Mouse (Mus musculus) adrenal gland, adult 2 months (tissue): ENCODE data around the gene Fgd2. TPM values are rescaled to one million over a fixed set of nuclear protein-coding genes. Genes with fewer than 3 reads are reported as not detected.
"Not testable (repeated sequence)": the region's sequence is repeated elsewhere in the genome, so short reads cannot be mapped to it uniquely, and the experiment has no call there.

Experiments
- DNase-seq: peaks from one replicate; pipeline ENCODE4 v3.0.0; 2021
- polyA plus RNA-seq: library from polyadenylated mRNA; depleted of rRNA; stranded (reverse); fragments of >200 nt; gene quantifications from 2 replicates; pipeline ENCODE4 v1.2.3, GENCODE M21; 2012
- total RNA-seq, 2 experiments: library from RNA; stranded (reverse); gene quantifications; 2 replicates each; pipeline ENCODE4 v1.2.3; 2021

The Fgd2 gene
- total and polyA plus RNA-seq, 3 experiments: 2.6 to 10.0 (median 3.4) TPM

- DNase-seq: peak; percentile 34
Observed at GRCm38 (mm10) chr17:29336266-29336990, 24.3 kb upstream of the Fgd2 start.

DNA sequence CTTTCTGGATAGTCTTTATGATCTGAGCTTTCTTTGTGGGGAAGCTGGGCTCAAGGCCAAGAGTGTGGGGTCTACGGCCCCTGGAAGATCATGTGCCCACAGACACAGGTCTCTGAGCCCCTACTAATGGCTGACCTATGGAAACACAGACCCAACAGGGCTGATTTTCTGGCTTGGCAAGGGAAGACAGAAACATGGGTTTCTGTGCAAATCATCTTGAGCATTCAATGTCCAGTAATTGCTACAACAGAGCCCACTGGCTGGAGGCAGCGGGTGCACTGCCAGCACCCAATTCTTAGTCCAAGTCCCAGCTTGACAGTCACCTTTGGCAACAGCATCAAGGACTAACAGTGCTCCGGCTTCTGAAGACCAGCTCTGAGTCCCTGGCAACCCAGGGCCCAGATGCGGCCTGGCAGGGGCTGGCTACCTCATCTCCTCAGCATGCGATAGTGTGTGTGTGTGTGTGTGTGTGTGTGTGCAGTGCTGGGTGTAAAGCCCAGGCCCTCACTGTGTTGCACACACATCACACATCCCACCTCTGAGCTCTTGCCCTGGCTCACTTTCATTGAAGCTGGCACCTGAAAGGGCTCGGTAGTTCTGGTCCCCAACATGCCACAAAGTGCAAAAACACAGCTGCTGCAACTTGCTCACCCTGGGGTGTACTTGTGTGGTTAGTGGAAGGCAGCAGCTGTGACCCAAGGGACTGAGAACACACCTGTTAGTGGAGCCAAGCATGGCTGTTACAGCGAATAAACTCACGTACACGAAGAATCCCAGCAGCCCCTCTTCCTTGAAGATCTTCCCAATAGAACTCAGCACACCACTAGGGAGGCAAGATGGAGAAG lies 22.5 kb upstream of the Fgd2 start:
- no peak for DNase-seq

GRCm38 (mm10) chr17:29339170-29339768 lies 21.4 kb upstream of the Fgd2 start:
- peak; percentile 43 for DNase-seq

DNA sequence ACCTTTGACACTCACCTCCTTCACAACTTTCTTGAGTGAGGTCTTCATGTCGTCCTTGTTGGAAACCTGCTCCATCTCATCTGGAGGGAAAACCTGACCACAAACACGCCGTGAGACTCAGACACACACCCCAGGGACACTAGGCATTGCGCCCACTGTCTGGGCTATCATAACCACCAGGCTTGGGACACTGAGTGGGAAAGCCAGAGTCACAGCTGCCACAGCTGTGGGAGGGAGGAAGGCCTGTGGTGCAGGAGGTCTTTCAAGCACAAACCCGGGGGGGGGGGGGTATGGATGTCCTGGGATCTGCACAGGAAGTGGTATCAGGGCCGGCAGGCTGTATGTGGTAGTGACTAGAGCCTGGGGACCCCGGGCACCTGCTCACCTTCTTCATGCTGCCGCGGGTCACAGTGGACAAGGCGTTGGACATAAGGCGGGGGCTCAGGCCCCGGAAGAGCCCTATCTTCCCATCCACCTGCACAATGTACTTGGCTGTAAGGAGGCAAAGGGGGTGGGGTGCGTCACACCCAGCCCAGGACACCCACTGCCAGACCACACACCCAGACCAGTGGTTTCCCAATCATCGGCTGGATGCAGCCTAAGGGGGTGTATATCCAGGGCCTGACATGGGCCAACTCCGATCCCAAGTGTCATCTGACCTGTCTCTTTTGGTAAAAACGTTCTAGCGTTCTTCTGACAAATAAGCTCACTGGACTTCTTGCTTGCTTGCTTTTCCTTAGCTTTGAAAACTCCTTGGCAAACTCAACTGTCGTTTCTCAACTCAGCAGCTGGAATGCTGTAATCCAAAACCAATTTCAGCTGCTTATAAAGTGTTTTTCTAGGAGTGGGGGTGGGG lies 20.1 kb upstream of the Fgd2 start:
- DNase-seq: no peak

DNA sequence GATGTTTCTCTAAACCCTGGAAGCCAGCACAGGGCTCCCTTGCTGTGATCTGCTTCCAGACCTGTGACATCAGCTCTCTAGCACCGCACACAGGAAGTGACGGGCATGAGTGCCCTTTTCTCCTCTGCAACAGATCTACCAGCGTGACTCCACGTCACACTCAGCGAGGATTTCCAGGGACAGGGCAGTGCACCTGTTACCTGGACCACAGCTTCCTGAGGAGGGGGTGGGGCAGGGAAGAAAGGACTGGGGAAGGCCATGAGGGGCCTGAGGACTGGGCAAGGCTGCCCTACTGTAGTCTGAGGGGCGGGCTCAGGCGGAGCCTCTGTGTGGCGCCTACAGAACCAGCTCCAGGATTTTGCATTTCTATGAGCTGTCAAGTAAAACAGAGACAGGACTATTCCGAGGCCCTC lies 19.1 kb upstream of the Fgd2 start:
- no peak for DNase-seq

- DNase-seq: no peak
Observed at GRCm38 (mm10) chr17:29342010-29342910, 18.5 kb upstream of the Fgd2 start.

DNA sequence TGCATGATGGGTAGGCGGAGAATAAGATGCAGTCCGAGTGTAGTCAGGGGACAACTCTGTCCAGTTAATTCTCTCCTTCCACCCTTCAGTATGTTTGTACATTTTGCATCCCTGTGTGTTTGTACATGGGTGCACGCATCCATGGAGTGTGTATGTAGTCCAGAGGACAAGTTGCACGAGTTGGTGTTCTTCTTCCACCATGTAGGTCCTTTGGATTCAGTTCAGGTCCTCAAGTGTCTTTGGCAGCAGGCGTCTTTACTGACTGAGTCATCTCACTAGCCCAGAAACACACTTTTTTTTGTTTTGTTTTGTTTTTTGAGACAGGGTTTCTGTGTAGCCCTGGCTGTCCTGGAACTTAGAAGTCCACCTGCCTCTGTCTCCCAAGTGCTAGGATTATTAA lies 17.5 kb upstream of the Fgd2 start:
- DNase-seq: no peak

DNA sequence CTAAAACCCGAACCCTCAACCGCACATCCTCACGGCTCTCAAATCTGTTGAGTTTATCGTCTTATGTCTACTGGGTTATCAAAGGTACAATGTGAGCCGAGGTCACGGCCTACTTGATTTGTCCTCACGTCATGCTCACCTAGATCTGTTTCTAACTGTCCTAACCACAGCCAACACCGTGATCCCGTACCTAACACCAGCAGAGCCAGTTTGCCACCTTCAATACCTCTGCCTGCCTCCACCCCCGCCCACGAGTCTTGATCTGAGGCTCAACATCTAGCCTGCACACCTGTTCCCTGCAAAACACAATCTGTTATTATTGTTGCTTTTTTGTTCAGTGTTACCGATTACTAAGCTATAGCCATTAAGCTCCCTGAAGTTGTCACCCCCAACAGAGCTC lies 15.4 kb upstream of the Fgd2 start:
- DNase-seq: no peak

GRCm38 (mm10) chr17:29346496-29347125 lies 14.1 kb upstream of the Fgd2 start:
- peak; percentile 40 for DNase-seq

DNA sequence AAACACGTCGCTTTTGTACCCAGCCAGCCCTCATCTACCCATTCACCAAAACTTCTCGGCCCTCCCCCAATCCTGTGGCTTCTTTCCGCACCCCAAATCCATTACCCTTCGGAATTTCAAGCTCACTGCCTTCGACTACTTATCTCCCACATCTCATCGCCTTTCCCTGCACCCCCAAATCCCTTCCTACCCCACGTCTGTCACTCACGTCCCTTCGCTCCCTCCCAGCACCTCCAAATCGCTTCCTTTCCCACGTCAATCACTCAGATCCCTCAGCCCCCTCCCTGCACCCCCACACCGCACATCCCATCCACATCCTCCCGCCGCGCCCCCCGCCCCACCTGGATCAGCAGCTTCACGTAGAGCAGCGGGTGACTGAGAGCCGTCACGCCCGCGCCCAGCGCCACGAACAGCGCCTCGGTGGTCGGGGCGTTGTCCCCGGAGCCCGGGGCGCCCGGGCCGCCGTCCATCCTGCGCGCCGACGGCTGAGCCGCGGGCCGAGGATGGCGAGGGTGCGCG lies 13.5 kb upstream of the Fgd2 start:
- DNase-seq: no peak

DNA sequence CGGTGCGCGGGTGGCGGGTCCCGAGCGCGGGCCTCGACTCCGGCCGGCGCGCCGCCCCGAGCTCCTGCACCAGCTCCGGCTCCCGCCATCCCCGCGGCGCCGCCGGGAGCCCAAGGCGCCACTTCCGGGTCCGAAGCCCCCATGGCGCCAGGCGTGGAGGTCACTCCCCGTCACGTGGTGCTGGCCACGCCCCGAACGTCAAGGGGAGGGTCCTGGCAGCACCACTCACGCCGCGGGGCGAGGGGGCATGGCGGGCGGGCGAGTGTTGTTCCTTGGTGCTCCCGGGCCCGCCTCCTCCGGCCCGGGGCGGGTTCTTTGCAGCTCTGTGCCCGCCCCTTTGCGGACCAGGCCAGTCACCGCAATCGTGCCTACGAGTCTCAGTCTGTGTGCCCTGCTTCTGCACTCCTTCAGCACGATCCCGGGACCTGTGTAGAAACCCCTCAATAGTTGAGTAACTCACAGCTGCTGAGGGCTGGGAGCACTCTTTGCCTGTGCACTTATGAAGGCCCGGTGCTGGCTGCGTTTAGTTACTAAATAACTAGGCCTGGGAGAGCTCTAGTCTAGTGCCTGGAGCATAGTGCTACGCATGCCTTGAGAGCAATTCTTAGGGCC lies 13.0 kb upstream of the Fgd2 start, which contains the start of gene Mtch1:
Mtch1 (minus strand) TSS at position 290 of the 612 bp plus-strand sequence.
- DNase-seq: peak; percentile 100

DNA sequence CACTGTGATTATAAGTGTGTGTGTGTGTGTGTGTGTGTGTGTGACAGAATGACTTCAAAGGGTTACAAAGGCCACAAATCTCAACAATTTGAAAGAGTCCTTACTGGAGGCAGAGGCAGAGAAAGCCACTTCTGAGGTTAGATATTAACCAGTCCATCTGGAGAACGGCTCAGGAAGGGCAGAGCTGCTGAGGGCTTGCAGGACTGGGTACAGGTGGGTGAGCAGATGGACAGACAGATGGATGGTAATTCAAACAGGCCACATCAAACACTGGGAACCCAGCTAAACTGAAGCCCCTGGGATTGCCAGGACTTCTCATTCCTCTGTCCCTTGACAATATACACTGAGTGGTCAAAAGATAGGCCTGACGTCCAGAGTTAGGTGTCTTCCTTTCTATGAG lies 11.7 kb upstream of the Fgd2 start:
- DNase-seq: no peak

- DNase-seq: not testable (repeated sequence)
Observed at GRCm38 (mm10) chr17:29351056-29351455, 9.7 kb upstream of the Fgd2 start.

DNA sequence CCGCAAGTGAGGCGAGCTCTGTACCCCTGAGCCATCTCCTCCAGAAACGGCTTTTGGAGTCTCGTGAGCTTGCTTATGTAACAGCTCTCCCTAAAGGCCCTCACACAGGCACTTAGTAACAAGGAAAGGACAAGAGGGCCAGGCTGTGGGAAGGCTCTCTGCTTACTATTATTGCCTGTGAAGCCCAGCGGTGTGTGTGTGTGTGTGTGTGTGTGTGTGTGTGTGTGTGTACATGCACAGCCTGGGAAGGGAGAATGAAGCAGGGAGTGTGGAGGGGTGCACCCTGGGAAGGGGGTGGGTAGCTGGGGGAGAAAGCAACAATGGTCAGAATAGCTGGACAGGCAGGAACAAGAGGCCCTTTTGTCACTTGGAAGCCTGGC lies 5.3 kb upstream of the Fgd2 start:
- DNase-seq: no peak

DNA sequence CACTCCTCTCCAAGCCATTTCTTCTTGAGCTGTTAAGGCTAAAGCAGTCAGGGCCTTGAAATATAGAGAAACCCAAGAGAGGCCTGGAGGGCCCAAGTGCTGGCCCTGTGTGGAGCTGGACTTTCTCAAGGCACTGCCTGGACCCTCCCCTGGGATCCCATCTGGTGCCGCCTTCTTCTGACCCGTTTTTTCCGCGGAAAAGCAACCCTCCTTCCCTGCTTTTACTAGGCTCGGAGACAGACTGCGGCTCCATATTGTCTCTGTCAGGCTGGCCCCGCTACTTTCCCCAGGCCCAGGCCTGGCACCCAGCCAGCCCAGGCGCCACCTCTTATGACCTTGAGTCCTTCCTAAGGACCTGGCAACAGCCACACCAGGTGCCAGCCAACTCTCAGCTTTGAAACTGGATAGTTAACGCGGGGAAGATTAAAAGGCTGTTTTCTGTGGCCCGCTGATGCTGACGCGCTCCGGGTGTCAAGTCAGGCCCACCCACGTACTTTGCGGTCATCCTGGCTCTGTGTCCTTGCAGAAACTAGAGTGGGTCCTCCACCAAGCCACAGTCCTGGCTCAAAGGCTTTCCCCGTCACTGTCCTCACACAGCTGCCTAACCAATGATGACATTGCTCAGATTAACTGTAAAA lies 4.8 kb upstream of the Fgd2 start:
- DNase-seq: peak; percentile 82

- peak; percentile 88 for DNase-seq
Observed at GRCm38 (mm10) chr17:29356479-29356856, 4.2 kb upstream of the Fgd2 start.

DNA sequence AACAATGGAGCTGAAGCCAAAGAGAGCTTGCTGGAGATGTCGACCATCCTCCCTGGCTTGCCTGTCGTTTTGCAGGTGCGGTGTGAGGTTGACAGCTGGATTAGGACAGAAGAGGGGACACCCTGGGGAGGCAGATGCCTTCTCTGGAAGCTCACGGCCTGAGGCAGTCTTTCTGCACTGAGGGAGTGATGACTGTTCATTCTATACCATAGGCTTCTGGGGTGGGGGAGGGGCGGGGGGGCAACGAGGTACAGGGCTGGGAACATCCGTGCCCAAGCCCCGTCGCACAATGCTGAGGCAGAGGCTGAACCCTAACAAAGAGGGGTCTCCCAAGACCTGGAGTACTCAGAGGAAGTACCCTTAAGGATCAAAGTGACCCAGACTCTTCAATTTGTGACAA lies 3.8 kb upstream of the Fgd2 start:
- no peak for DNase-seq

DNA sequence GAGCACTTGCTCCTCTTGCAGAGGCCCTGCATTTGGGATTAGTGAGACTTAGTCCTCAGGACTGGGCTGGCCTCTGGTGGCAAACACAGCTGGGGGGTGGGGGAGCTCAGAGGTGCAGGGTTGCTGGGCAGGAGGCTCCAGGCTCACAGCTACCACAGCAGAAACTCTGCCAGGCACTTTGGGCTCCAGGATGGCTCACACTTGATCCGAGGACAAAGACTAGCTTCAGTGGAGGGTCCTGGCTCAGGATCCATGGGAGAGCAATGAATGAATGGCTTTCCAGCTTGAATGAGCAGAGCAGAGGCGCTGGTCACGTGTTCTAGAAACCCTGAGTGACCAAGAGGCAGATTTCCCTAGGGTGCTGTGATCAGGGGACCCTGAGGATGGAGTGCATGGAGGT lies 1.8 kb upstream of the Fgd2 start:
- no peak for DNase-seq

DNA sequence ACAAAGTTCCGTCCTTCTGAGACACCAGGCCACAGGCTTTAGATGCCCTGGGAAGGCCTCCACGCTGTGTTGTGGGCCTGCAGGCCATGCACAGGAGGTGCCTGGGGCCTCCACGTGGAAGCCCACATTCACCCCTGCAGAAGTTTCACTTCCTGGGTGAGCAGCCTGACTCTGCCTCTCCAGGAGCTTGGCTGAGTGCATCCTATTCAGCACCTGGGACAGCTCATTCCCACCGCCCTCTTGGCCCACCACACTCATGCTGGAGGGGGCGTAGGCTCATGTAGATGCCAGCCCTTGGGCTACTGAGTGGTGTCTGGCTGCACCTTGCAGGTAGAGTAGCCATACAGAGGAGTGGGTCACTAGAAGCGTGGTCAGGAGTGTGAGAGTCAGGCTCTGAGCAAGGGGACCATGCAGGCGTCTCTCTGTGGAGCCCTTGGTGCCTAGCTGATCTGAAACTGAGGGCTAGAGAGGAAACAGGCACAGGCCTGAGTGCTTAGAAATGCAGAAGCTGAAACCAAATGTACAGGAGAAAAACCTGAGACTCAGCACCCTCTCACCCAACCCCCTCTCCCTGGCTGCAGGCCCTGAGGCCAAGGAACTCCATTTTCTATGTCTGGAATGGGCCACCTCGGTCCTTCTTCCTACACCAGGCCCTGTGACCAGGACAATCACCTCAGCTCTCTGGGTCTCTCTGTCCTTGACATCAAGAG lies 1.4 kb downstream of the Fgd2 start:
- DNase-seq: no peak
